Mouse (Mus musculus): ENCODE measurements around the gene Trem2. TPM values are rescaled to one million over a fixed set of nuclear protein-coding genes. Genes with fewer than 3 reads are reported as not detected.

Gene Trem2
- polyA plus RNA-seq (2015; fragmentation: Nextera tagmentation; extraction: Ambion mirVana): 3.1 and 4.4 TPM in 2 replicates

DNA sequence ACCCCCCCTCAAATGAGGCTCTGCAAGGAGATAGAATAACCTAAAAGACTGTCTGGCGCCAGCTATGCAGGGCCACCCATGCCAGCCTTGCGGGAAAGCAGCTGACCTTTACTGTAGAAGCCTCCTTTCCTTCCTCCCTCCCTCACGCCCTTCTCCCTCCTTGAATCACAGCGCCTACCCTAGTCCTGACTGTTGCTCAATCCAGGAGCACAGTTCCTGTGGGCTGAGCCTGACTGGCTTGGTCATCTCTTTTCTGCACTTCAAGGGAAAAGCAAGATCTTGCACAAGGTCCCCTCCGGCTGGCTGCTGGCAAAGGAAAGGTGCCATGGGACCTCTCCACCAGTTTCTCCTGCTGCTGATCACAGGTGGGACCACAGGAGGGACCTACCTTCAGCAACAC, at the start of gene Trem2:
TSS of gene Trem2 (plus strand) at position 171 of the 400 bp plus-strand sequence.

DNA sequence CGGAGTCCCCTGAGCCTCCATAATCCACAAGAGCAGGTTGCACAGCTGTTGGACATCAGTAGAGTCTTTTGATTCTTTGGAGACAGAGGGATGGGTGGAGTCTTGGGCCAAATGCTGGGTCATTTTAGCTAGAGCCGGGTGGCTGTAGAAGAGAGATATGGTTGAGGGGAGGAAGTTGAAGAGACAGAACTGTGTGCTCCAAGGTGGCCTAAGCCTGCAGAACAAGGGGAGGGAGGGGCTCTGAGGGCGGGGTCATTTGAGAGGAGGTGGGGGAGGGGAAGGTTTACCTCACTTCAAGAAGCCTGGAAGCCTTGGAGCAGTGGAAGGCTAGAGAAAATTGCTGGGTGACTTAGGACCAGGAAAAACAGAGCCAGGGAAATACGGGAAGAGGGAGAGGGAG, 47.0 kb upstream of the Trem2 start, which contains the start of gene Treml2:
TSS of gene Treml2 (plus strand) at position 296 of the 400 bp plus-strand sequence.

DNA sequence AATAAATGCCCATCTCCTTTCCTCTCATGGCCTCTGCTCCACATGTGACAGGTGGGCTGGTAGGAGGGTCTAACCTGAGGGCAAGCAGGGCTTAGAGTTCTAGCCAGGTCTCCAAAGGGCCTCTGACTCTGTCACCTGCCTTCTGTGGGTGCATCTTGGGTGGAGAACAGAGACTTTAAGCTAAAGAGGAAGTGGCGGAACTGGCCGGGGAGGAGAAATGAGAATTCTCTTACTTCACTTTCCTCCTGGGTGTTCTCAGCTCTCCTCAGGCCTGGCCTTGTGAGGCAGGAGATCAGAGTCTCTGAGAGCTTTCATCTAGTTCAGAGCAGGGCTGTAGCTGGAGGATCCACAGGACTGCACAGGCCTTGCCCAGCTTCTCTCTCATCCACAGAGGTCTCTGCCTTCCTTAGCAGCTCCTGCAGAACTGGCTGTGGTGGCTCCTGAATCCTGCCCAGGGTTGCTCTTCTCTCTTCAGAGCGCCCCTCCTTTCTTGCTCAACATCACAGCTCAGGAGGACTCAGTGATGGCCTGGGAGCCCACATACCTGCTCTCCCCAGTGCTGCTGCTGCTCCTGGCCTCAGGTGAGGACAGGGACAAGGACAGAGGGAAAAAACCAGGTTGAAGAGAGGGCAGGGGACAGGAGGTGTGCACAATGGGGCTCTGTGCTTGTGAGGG, 30.2 kb upstream of the Trem2 start, which contains the start of gene B430306N03Rik:
TSS of gene B430306N03Rik (plus strand) at position 237 of the 675 bp plus-strand sequence.

DNA sequence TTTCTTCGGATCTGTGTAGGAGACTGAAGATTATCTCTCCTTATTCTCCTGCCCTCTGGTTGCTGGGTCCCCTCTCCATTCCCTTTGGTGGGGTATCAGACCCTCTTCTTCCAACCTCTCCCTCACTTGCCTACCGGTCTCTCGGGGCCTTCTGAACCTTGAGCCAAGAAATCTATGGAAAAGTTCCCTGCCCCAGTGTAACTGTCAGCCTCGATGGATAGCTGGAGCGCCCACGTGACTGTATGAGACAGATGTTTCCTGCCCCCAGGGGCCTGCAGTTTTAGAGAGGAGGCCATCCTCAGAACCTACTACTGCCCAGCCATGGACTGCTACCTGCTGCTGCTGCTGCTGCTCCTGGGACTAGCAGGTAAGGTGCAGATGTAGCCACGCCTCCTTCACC, 13.4 kb downstream of the Trem2 start, which contains the start of gene Treml1:
TSS of gene Treml1 (plus strand) at position 301 of the 400 bp plus-strand sequence.

Other genes with a start within 250 kb of the Trem2 start
- not detected in 2 replicates for gene 9830107B12Rik, start 200.1 kb upstream of the Trem2 start, polyA plus RNA-seq (2015; fragmentation: Nextera tagmentation; extraction: Ambion mirVana)
- 0.15 and 0.26 TPM in 2 replicates for gene A530064D06Rik, start 179.1 kb upstream of the Trem2 start, polyA plus RNA-seq (2015; fragmentation: Nextera tagmentation; extraction: Ambion mirVana)
- not detected in 2 replicates for gene Trem1, start 113.6 kb upstream of the Trem2 start, polyA plus RNA-seq (2015; fragmentation: Nextera tagmentation; extraction: Ambion mirVana)
- gene Trem3, start 98.6 kb upstream of the Trem2 start, polyA plus RNA-seq (2015; fragmentation: Nextera tagmentation; extraction: Ambion mirVana): 0.14 TPM in 1 of 2 replicates, not detected in the other
- gene Treml4, start 82.1 kb upstream of the Trem2 start, polyA plus RNA-seq (2015; fragmentation: Nextera tagmentation; extraction: Ambion mirVana): 0.10 TPM in 1 of 2 replicates, not detected in the other
- 0.04 TPM in 1 of 2 replicates, not detected in the other for gene Treml2, start 46.9 kb upstream of the Trem2 start, polyA plus RNA-seq (2015; fragmentation: Nextera tagmentation; extraction: Ambion mirVana)
- gene B430306N03Rik, start 30.3 kb upstream of the Trem2 start, polyA plus RNA-seq (2015; fragmentation: Nextera tagmentation; extraction: Ambion mirVana): 0.12 and 0.33 TPM in 2 replicates
- 0.13 and 0.27 TPM in 2 replicates for gene Treml1, start 13.5 kb downstream of the Trem2 start, polyA plus RNA-seq (2015; fragmentation: Nextera tagmentation; extraction: Ambion mirVana)
- gene Nfya, start 63.5 kb downstream of the Trem2 start, polyA plus RNA-seq (2015; fragmentation: Nextera tagmentation; extraction: Ambion mirVana): 3.4 TPM in 2 replicates
- 21.5 and 24.7 TPM in 2 replicates for gene Oard1, start 63.6 kb downstream of the Trem2 start, polyA plus RNA-seq (2015; fragmentation: Nextera tagmentation; extraction: Ambion mirVana)
- 673 and 703 TPM in 2 replicates for gene Apobec2, start 86.5 kb downstream of the Trem2 start, polyA plus RNA-seq (2015; fragmentation: Nextera tagmentation; extraction: Ambion mirVana)
- 0.62 TPM in 1 of 2 replicates, not detected in the other for gene Tspo2, start 105.1 kb downstream of the Trem2 start, polyA plus RNA-seq (2015; fragmentation: Nextera tagmentation; extraction: Ambion mirVana)
- 0.13 TPM in 1 of 2 replicates, not detected in the other for gene Unc5cl, start 108.5 kb downstream of the Trem2 start, polyA plus RNA-seq (2015; fragmentation: Nextera tagmentation; extraction: Ambion mirVana)